Mouse (Mus musculus): ENCODE data around the gene Gm11020.

DNA sequence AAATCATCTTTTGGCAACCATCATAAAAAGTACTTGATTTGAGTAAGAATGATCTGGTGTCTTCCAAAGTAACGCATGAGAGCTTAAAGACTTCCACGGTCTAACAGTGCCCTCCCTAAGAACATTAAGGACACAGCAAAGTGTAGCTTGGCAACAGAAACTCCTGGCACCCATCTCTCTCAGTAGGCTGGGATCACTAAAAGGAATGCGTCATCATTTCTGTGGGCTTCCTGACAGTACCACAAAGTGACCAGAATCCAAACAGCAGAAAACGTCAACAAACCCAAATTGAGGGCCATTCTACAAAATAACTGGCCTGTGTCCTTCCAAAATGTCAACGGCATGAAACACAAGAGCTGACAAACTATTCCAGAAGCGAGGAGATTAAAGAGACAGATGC is 48.7 kb downstream of the Gm11020 start:
- TF ChIP-seq CTCF (IDR thresholded peaks at IDR 0.05; ENCODE audit: control insufficient read depth, insufficient read depth, insufficient read length) (no peak), CEBPB (IDR thresholded peaks at IDR 0.05; ENCODE audit: low read depth) (no peak), USF1 (IDR thresholded peaks at IDR 0.05; ENCODE audit: low read depth) (no peak), MAX (IDR thresholded peaks at IDR 0.05) (no peak), MYOD1 (IDR thresholded peaks at IDR 0.05; ENCODE audit: control insufficient read depth, insufficient read length, low read depth) (no peak)
